Comparison of ENCODE assay signal across 7 mouse cellular contexts in genomic region chr2:112239935-112240721, GRCm38 (mm10). TPM values are rescaled to one million over a fixed set of nuclear protein-coding genes. Genes with fewer than 3 reads are reported as not detected.
DNase-seq lines count a peak whose midpoint lies in the region; ATAC-seq lines count a peak whose summit lies in the region.

No protein-coding gene starts in this region.

- H3K4me1 ChIP-seq in heart, embryonic 15.5 days (replicated peaks), result peaks cover 15% of the 10 kb centered on the region
- H3K4me1 ChIP-seq in limb, embryonic 12.5 days (replicated peaks), result peaks cover 22% of the 10 kb centered on the region
- peaks cover 14% of the 10 kb centered on the region for H3K4me1 ChIP-seq in midbrain, embryonic 15.5 days

- H3K4me3 ChIP-seq in heart, embryonic 15.5 days, result peak overlapping the region; percentile 97
- H3K4me3 ChIP-seq in limb, embryonic 12.5 days (replicated peaks), result peak overlapping the region; percentile 74
- peak overlapping the region; percentile 77 for H3K4me3 ChIP-seq in midbrain, embryonic 15.5 days

- no peaks in the 10 kb centered on the region for H3K9me3 ChIP-seq in heart, embryonic 15.5 days (replicated peaks)
- H3K9me3 ChIP-seq in limb, embryonic 12.5 days, result no peaks in the 10 kb centered on the region
- H3K9me3 ChIP-seq in midbrain, embryonic 15.5 days, result no peaks in the 10 kb centered on the region

- H3K36me3 ChIP-seq in heart, embryonic 15.5 days, result no peaks in the 10 kb centered on the region; the same call in 1 of the 2 replicates
- peaks cover 9% of the 10 kb centered on the region for H3K36me3 ChIP-seq in limb, embryonic 12.5 days
- H3K36me3 ChIP-seq in midbrain, embryonic 15.5 days (replicated peaks), result peaks cover 15% of the 10 kb centered on the region; the same call in 1 of the 2 replicates

- DNase-seq in A20 (ENCODE audit: low read depth, low spot score), result peak; percentile 80
- peak; percentile 69 to 74 for DNase-seq in cerebellum, postnatal 10 days
- DNase-seq in thymus, postnatal 0 days (ENCODE audit: low spot score), result peak; percentile 51

- H3K27me3 ChIP-seq in heart, embryonic 15.5 days, result no peaks in the 10 kb centered on the region
- no peaks in the 10 kb centered on the region for H3K27me3 ChIP-seq in limb, embryonic 12.5 days
- peaks cover 3% of the 10 kb centered on the region; the same call in 1 of the 2 replicates for H3K27me3 ChIP-seq in midbrain, embryonic 15.5 days (replicated peaks)

- peak overlapping the region; percentile 91 for H3K27ac ChIP-seq in heart, embryonic 15.5 days
- peak overlapping the region; percentile 96 for H3K27ac ChIP-seq in limb, embryonic 12.5 days
- peak overlapping the region; percentile 97 for H3K27ac ChIP-seq in midbrain, embryonic 15.5 days

- H3K9ac ChIP-seq in heart, embryonic 15.5 days, result peak overlapping the region; percentile 83
- peak overlapping the region; percentile 80 for H3K9ac ChIP-seq in limb, embryonic 12.5 days (replicated peaks)
- peak overlapping the region; percentile 85 for H3K9ac ChIP-seq in midbrain, embryonic 15.5 days

- peak; percentile 54 for ATAC-seq in CD4-positive, CD25-positive, alpha-beta regulatory T cell, adult 4 months
- ATAC-seq in heart, embryonic 15.5 days (replicated peaks; ENCODE audit: insufficient number of reproducible peaks, insufficient read depth, low FRiP score, low read depth), result peak; percentile 14; the same call in 1 of the 2 replicates
- ATAC-seq in limb, embryonic 12.5 days (ENCODE audit: insufficient number of reproducible peaks, insufficient read depth, low FRiP score, low TSS enrichment, low read depth), result peak; percentile 49
- peak; percentile 79 for ATAC-seq in midbrain, embryonic 15.5 days (replicated peaks)

- H3K4me2 ChIP-seq in heart, embryonic 15.5 days, result peak overlapping the region; percentile 99
- peak overlapping the region; percentile 88 for H3K4me2 ChIP-seq in limb, embryonic 12.5 days
- H3K4me2 ChIP-seq in midbrain, embryonic 15.5 days, result peak overlapping the region; percentile 87

- 1% methylated on average over 28 of the region's 28 CpGs for WGBS in heart, embryonic 15.5 days
- WGBS in limb, embryonic 12.5 days, result under 1% methylated on average over 25 of the region's 28 CpGs
- under 1% methylated on average over 28 of the region's 28 CpGs for WGBS in midbrain, embryonic 15.5 days

RNA-seq across cellular contexts. Expression of gene Lpcat4, which starts 0.9 kb away (rescaled TPM):
- polyA plus RNA-seq in CD4-positive, CD25-positive, alpha-beta regulatory T cell, adult 4 months (2017; shearing (Covaris generic)), result 10 to 100 TPM; 23.6 to 39.7 TPM
- 10.4 and 11.9 TPM in 2 replicates for polyA plus RNA-seq in heart, embryonic 15.5 days (2015; fragmentation: Nextera tagmentation; extraction: Ambion mirVana)
- polyA plus RNA-seq in limb, embryonic 12.5 days (2016; fragmentation: Nextera tagmentation; extraction: Ambion mirVana), result 12.9 and 14.0 TPM in 2 replicates
- polyA plus RNA-seq in midbrain, embryonic 15.5 days (2015; fragmentation: Nextera tagmentation; extraction: Ambion mirVana), result 21.9 and 26.0 TPM in 2 replicates
- 8.1 and 11.4 TPM in 2 replicates for polyA plus RNA-seq in thymus, postnatal 0 days (2015; fragmentation: Nextera tagmentation; extraction: Ambion mirVana)

RNA-seq across cellular contexts. Expression of gene Nutm1, which starts 19.0 kb away (rescaled TPM):
- polyA plus RNA-seq in CD4-positive, CD25-positive, alpha-beta regulatory T cell, adult 4 months (2017; shearing (Covaris generic)), result not detected
- polyA plus RNA-seq in heart, embryonic 15.5 days (2015; fragmentation: Nextera tagmentation; extraction: Ambion mirVana), result not detected in 2 replicates
- 0.10 TPM in 2 replicates for polyA plus RNA-seq in limb, embryonic 12.5 days (2016; fragmentation: Nextera tagmentation; extraction: Ambion mirVana)
- not detected in 2 replicates for polyA plus RNA-seq in midbrain, embryonic 15.5 days (2015; fragmentation: Nextera tagmentation; extraction: Ambion mirVana)
- polyA plus RNA-seq in thymus, postnatal 0 days (2015; fragmentation: Nextera tagmentation; extraction: Ambion mirVana), result 0.04 and 0.08 TPM in 2 replicates

RNA-seq across cellular contexts. Expression of gene Nop10, which starts 21.6 kb away (rescaled TPM):
- polyA plus RNA-seq in CD4-positive, CD25-positive, alpha-beta regulatory T cell, adult 4 months (2017; shearing (Covaris generic)), result 100 to 1,000 TPM; 153 to 229 TPM
- polyA plus RNA-seq in heart, embryonic 15.5 days (2015; fragmentation: Nextera tagmentation; extraction: Ambion mirVana), result 159 and 160 TPM in 2 replicates
- polyA plus RNA-seq in limb, embryonic 12.5 days (2016; fragmentation: Nextera tagmentation; extraction: Ambion mirVana), result 170 and 181 TPM in 2 replicates
- polyA plus RNA-seq in midbrain, embryonic 15.5 days (2015; fragmentation: Nextera tagmentation; extraction: Ambion mirVana), result 153 and 158 TPM in 2 replicates
- polyA plus RNA-seq in thymus, postnatal 0 days (2015; fragmentation: Nextera tagmentation; extraction: Ambion mirVana), result 283 and 333 TPM in 2 replicates

RNA-seq across cellular contexts. Expression of gene Slc12a6, which starts 25.5 kb away (rescaled TPM):
- polyA plus RNA-seq in CD4-positive, CD25-positive, alpha-beta regulatory T cell, adult 4 months (2017; shearing (Covaris generic)), result 10 to 100 TPM; 51.7 to 61.2 TPM
- polyA plus RNA-seq in heart, embryonic 15.5 days (2015; fragmentation: Nextera tagmentation; extraction: Ambion mirVana), result 9.6 and 11.4 TPM in 2 replicates
- polyA plus RNA-seq in limb, embryonic 12.5 days (2016; fragmentation: Nextera tagmentation; extraction: Ambion mirVana), result 10.6 and 11.4 TPM in 2 replicates
- 19.4 and 21.2 TPM in 2 replicates for polyA plus RNA-seq in midbrain, embryonic 15.5 days (2015; fragmentation: Nextera tagmentation; extraction: Ambion mirVana)
- 15.8 and 19.4 TPM in 2 replicates for polyA plus RNA-seq in thymus, postnatal 0 days (2015; fragmentation: Nextera tagmentation; extraction: Ambion mirVana)

RNA-seq across cellular contexts. Expression of gene Gm21985, which starts 26.0 kb away (rescaled TPM):
- not detected for polyA plus RNA-seq in CD4-positive, CD25-positive, alpha-beta regulatory T cell, adult 4 months (2017; shearing (Covaris generic))
- polyA plus RNA-seq in heart, embryonic 15.5 days (2015; fragmentation: Nextera tagmentation; extraction: Ambion mirVana), result not detected in 2 replicates
- polyA plus RNA-seq in limb, embryonic 12.5 days (2016; fragmentation: Nextera tagmentation; extraction: Ambion mirVana), result not detected in 2 replicates
- not detected in 2 replicates for polyA plus RNA-seq in midbrain, embryonic 15.5 days (2015; fragmentation: Nextera tagmentation; extraction: Ambion mirVana)
- polyA plus RNA-seq in thymus, postnatal 0 days (2015; fragmentation: Nextera tagmentation; extraction: Ambion mirVana), result not detected in 2 replicates

Comparison
In these comparisons a context has a peak if more than half of its experiments do, and no peak if none do; other contexts are left out.
1. Peak in every context shown above with its lines: DNase-seq, ATAC-seq, H3K4me3 ChIP-seq and H3K27ac ChIP-seq.
2. ATAC-seq: peak in every context shown above with its lines; median percentile 79 in midbrain, embryonic 15.5 days; 54 in CD4-positive, CD25-positive, alpha-beta regulatory T cell, adult 4 months; 49 in limb, embryonic 12.5 days; 14 in heart, embryonic 15.5 days.